Comparison of ENCODE assay signal across 10 mouse cellular contexts in the genomic region with DNA sequence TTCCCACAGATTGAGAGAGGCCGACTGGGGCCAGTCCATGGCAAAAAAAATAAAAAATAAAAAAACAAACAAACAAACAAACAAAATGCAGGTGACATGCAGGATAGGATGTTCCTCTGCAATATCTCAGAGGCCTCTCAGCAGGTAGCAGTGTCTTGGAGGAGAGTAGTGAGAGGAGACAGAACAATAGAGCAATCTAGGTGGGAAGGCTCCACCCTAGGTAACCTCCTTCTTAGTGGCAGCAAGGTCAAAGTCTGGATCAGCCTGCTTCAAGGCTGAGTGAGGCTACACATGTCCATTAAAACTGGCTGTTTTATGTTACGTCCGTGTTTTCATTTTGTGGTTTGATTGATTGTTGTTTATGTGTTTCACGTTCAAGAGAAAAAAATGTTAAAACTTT. TPM values are rescaled to one million over a fixed set of nuclear protein-coding genes. Genes with fewer than 3 reads are reported as not detected.
DNase-seq lines count a peak whose midpoint lies in the region; ATAC-seq and TF ChIP-seq lines count a peak whose summit lies in the region.
"Not testable (repeated sequence)": the region's sequence is repeated elsewhere in the genome, so short reads cannot be mapped to it uniquely, and the experiment has no call there.
"Had no signal": no experiment of that assay in that cellular context is flagged by ENCODE, and none has a peak within 500 bp of the region (broad histone marks: within the 10 kb centered on the region; RNA-seq: fewer than 3 reads in every experiment).

No protein-coding gene starts in this region.

- not testable (repeated sequence) for H3K4me2 ChIP-seq in intestine, embryonic 15.5 days (replicated peaks); intestine, postnatal 0 days (replicated peaks; ENCODE audit: low read depth)

- not testable (repeated sequence) for H3K4me1 ChIP-seq in intestine, embryonic 15.5 days (replicated peaks); intestine, postnatal 0 days (replicated peaks; ENCODE audit: control insufficient read depth, insufficient read depth, low read length)

- not testable (repeated sequence) for H3K36me3 ChIP-seq in intestine, embryonic 15.5 days; intestine, postnatal 0 days (ENCODE audit: control insufficient read depth, insufficient read depth)

- not testable (repeated sequence) for H3K9ac ChIP-seq in intestine, embryonic 15.5 days; intestine, postnatal 0 days (ENCODE audit: low read depth, low read length)

- TF ChIP-seq CTCF in intestine, postnatal 0 days (IDR thresholded peaks at IDR 0.05; ENCODE audit: low read depth), result not testable (repeated sequence)

- peak; percentile 53; the same call in 1 of the 2 replicates for ATAC-seq in intestine, embryonic 15.5 days
- peak; percentile 41; the same call in 1 of the 2 replicates for ATAC-seq in intestine, postnatal 0 days

- not testable (repeated sequence) for H3K27ac ChIP-seq in intestine, embryonic 15.5 days; intestine, postnatal 0 days (ENCODE audit: low read depth, low read length)

- H3K27me3 ChIP-seq in intestine, embryonic 15.5 days (replicated peaks); intestine, postnatal 0 days (replicated peaks; ENCODE audit: control insufficient read depth, insufficient read depth, low read length): not testable (repeated sequence)

- not testable (repeated sequence) for H3K4me3 ChIP-seq in intestine, embryonic 15.5 days (replicated peaks); intestine, postnatal 0 days (ENCODE audit: low read depth, low read length)

- H3K9me3 ChIP-seq in intestine, embryonic 15.5 days; intestine, postnatal 0 days (ENCODE audit: control insufficient read depth): not testable (repeated sequence)

- WGBS in intestine, embryonic 15.5 days, result 65% methylated on average over 4 of the region's 4 CpGs
- 68% methylated on average over 4 of the region's 4 CpGs for WGBS in intestine, postnatal 0 days

- peak; percentile 65 for DNase-seq in heart, adult 11 months

RNA-seq across cellular contexts. Expression of gene Psg18, which starts 36.7 kb away (rescaled TPM):
- not detected in 2 replicates for polyA plus RNA-seq in intestine, embryonic 15.5 days (2015; fragmentation: Nextera tagmentation; extraction: Ambion mirVana)
- 0.23 and 0.24 TPM in 2 replicates for polyA plus RNA-seq in intestine, postnatal 0 days (2015; fragmentation: Nextera tagmentation; extraction: Ambion mirVana)
- polyA plus RNA-seq: activated CD4-positive, CD25-positive, alpha-beta regulatory T cell, adult 4 months; adrenal gland, adult 2 months; brain, embryonic 14.5 days; C2C12; CD4-positive, CD25-positive, alpha-beta regulatory T cell, adult 4 months; G1E; Patski had no signal

RNA-seq across cellular contexts. Expression of gene Psg28, which starts 40.4 kb away (rescaled TPM):
- polyA plus RNA-seq in intestine, embryonic 15.5 days (2015; fragmentation: Nextera tagmentation; extraction: Ambion mirVana), result not detected in 2 replicates
- not detected in 2 replicates for polyA plus RNA-seq in intestine, postnatal 0 days (2015; fragmentation: Nextera tagmentation; extraction: Ambion mirVana)
- polyA plus RNA-seq: activated CD4-positive, CD25-positive, alpha-beta regulatory T cell, adult 4 months; adrenal gland, adult 2 months; brain, embryonic 14.5 days; C2C12; CD4-positive, CD25-positive, alpha-beta regulatory T cell, adult 4 months; G1E; Patski had no signal
